Mouse (Mus musculus) MEL (cell line): ENCODE results near the gene Rcbtb2.

Experiments
- CHD2 ChIP-seq: IDR thresholded peaks from 2 replicates; pipeline ENCODE4 v1.6.1; 2011; ENCODE audit warnings: low read length, improper control_type of control experiment
- CTCF ChIP-seq, 3 experiments: IDR thresholded peaks in 2 of 3; conservative IDR thresholded peaks in 1 of 3; 2 replicates each; pipeline ENCODE4 v1.5.1; 2011 to 2012; ENCODE audit warnings: low read length in 3 of 3, low read depth in 2 of 3, mild to moderate bottlenecking in 2 of 3, improper control_type of control experiment in 1 of 3, inconsistent platforms in 1 of 3, mixed read lengths in 1 of 3, moderate library complexity in 1 of 3; ENCODE audit not compliant: control insufficient read depth in 1 of 3, insufficient read depth in 1 of 3, poor library complexity in 1 of 3, severe bottlenecking in 1 of 3
- GATA1 ChIP-seq: IDR thresholded peaks from 2 replicates; pipeline ENCODE4 v1.6.1; 2011; ENCODE audit warnings: low read depth, low read length, improper control_type of control experiment
- MAX ChIP-seq: IDR thresholded peaks from 2 replicates; pipeline ENCODE4 v1.6.1; 2011; ENCODE audit warnings: low read length, improper control_type of control experiment
- POLR2A ChIP-seq, 2 experiments: IDR thresholded peaks; 2 replicates each; pipeline ENCODE4 v1.6.1; 2011 to 2012; ENCODE audit warnings: low read length in 2 of 2, mild to moderate bottlenecking in 2 of 2, control low read depth in 1 of 2, improper control_type of control experiment in 1 of 2, low read depth in 1 of 2, moderate library complexity in 1 of 2; ENCODE audit not compliant: control insufficient read depth in 1 of 2, insufficient read depth in 1 of 2, poor library complexity in 1 of 2
- SMC3 ChIP-seq: IDR thresholded peaks from 2 replicates; pipeline ENCODE4 v1.6.1; 2011; ENCODE audit warnings: low read depth, low read length, improper control_type of control experiment
- TAL1 ChIP-seq: IDR thresholded peaks from 2 replicates; pipeline ENCODE4 v1.6.1; 2012; ENCODE audit warnings: mild to moderate bottlenecking, inconsistent platforms, low read length, moderate library complexity, mixed read lengths
- TBP ChIP-seq: IDR thresholded peaks from 2 replicates; pipeline ENCODE4 v1.8.0; 2011; ENCODE audit warnings: low read depth, low read length, improper control_type of control experiment
- USF1 ChIP-seq: IDR thresholded peaks from 2 replicates; pipeline ENCODE4 v1.6.1; 2014; ENCODE audit warnings: low read depth, mild to moderate bottlenecking, inconsistent platforms, low read length, improper control_type of control experiment, moderate library complexity
- ZNF384 ChIP-seq: IDR thresholded peaks from 2 replicates; pipeline ENCODE4 v1.6.1; 2012; ENCODE audit warnings: low read depth, mild to moderate bottlenecking, inconsistent platforms, low read length, improper control_type of control experiment

GRCm38 (mm10) chr14:73138483-73138882 lies 15.6 kb downstream of the Rcbtb2 start:
- TF ChIP-seq GATA1 (no peak), USF1 (no peak), CHD2 (no peak), ZNF384 (no peak), MAX (no peak), SMC3 (no peak), POLR2A (IDR thresholded peaks at IDR 0.05; ENCODE audit: control insufficient read depth in 1 of 2, insufficient read depth in 1 of 2, low read depth in 1 of 2, low read length in 2 of 2, poor library complexity in 1 of 2) (no peak), TBP (no peak), CTCF (IDR thresholded peaks at IDR 0.05 in 2 of 3, conservative IDR thresholded peaks at IDR 0.05 in 1 of 3; ENCODE audit: control insufficient read depth in 1 of 3, insufficient read depth in 1 of 3, low read depth in 2 of 3, low read length in 3 of 3, poor library complexity in 1 of 3, severe bottlenecking in 1 of 3) (no peak), TAL1 (no peak)
